Mouse (Mus musculus): Measurements from ENCODE around the gene Ly6g5b. TPM values are rescaled to one million over a fixed set of nuclear protein-coding genes. Genes with fewer than 3 reads are reported as not detected.

Ly6g5b gene
- polyA plus RNA-seq, 1 experiment from 2014 or later, result 0.48 TPM

Other genes starting within 250 kb of the Ly6g5b start
- gene Zbtb12, start 235.9 kb downstream of the Ly6g5b start, polyA plus RNA-seq (2015; fragmentation: Nextera tagmentation; extraction: Ambion mirVana), result 6.0 and 6.9 TPM in 2 replicates
- gene Gm20547, start 233.4 kb downstream of the Ly6g5b start, polyA plus RNA-seq (2015; fragmentation: Nextera tagmentation; extraction: Ambion mirVana), result not detected in 2 replicates
- gene C2, start 217.2 kb downstream of the Ly6g5b start, polyA plus RNA-seq (2015; fragmentation: Nextera tagmentation; extraction: Ambion mirVana), result 4.2 and 4.8 TPM in 2 replicates
- 59.7 and 73.8 TPM in 2 replicates for gene Ehmt2, start 217.0 kb downstream of the Ly6g5b start, polyA plus RNA-seq (2015; fragmentation: Nextera tagmentation; extraction: Ambion mirVana)
- gene Slc44a4, start 201.0 kb downstream of the Ly6g5b start, polyA plus RNA-seq (2015; fragmentation: Nextera tagmentation; extraction: Ambion mirVana), result 0.10 TPM in 1 of 2 replicates, not detected in the other
- gene Neu1, start 184.2 kb downstream of the Ly6g5b start, polyA plus RNA-seq (2015; fragmentation: Nextera tagmentation; extraction: Ambion mirVana), result 40.7 and 44.0 TPM in 2 replicates
- 0.79 and 1.4 TPM in 2 replicates for gene Hspa1b, start 156.2 kb downstream of the Ly6g5b start, polyA plus RNA-seq (2015; fragmentation: Nextera tagmentation; extraction: Ambion mirVana)
- not detected in 2 replicates for gene Gm20481, start 145.5 kb downstream of the Ly6g5b start, polyA plus RNA-seq (2015; fragmentation: Nextera tagmentation; extraction: Ambion mirVana)
- 13.8 and 15.5 TPM in 2 replicates for gene Hspa1a, start 143.3 kb downstream of the Ly6g5b start, polyA plus RNA-seq (2015; fragmentation: Nextera tagmentation; extraction: Ambion mirVana)
- 0.58 and 0.76 TPM in 2 replicates for gene Hspa1l, start 142.7 kb downstream of the Ly6g5b start, polyA plus RNA-seq (2015; fragmentation: Nextera tagmentation; extraction: Ambion mirVana)
- gene Lsm2, start 133.6 kb downstream of the Ly6g5b start, polyA plus RNA-seq (2015; fragmentation: Nextera tagmentation; extraction: Ambion mirVana), result 88.6 and 94.3 TPM in 2 replicates
- gene Vars, start 114.4 kb downstream of the Ly6g5b start, polyA plus RNA-seq (2015; fragmentation: Nextera tagmentation; extraction: Ambion mirVana), result 38.5 and 45.0 TPM in 2 replicates
- gene Vwa7, start 98.8 kb downstream of the Ly6g5b start, polyA plus RNA-seq (2015; fragmentation: Nextera tagmentation; extraction: Ambion mirVana), result 0.25 and 0.59 TPM in 2 replicates
- gene Sapcd1, start 87.4 kb downstream of the Ly6g5b start, polyA plus RNA-seq (2015; fragmentation: Nextera tagmentation; extraction: Ambion mirVana), result 3.2 and 4.4 TPM in 2 replicates
- 1.6 and 2.0 TPM in 2 replicates for gene Msh5, start 68.7 kb downstream of the Ly6g5b start, polyA plus RNA-seq (2015; fragmentation: Nextera tagmentation; extraction: Ambion mirVana)
- gene Clic1, start 65.5 kb downstream of the Ly6g5b start, polyA plus RNA-seq (2015; fragmentation: Nextera tagmentation; extraction: Ambion mirVana), result 72.4 and 75.0 TPM in 2 replicates
- gene Ddah2, start 56.4 kb downstream of the Ly6g5b start, polyA plus RNA-seq (2015; fragmentation: Nextera tagmentation; extraction: Ambion mirVana), result 173 and 187 TPM in 2 replicates
- not detected in 2 replicates for gene Ly6g6c, start 50.0 kb downstream of the Ly6g5b start, polyA plus RNA-seq (2015; fragmentation: Nextera tagmentation; extraction: Ambion mirVana)
- 0.19 and 0.22 TPM in 2 replicates for gene Mpig6b, start 49.2 kb downstream of the Ly6g5b start, polyA plus RNA-seq (2015; fragmentation: Nextera tagmentation; extraction: Ambion mirVana)
- gene Ly6g6e, start 38.5 kb downstream of the Ly6g5b start, polyA plus RNA-seq (2015; fragmentation: Nextera tagmentation; extraction: Ambion mirVana), result 0.52 and 1.2 TPM in 2 replicates
- 0.81 and 1.9 TPM in 2 replicates for gene Ly6g6d, start 37.4 kb downstream of the Ly6g5b start, polyA plus RNA-seq (2015; fragmentation: Nextera tagmentation; extraction: Ambion mirVana)
- gene Ly6g6f, start 29.8 kb downstream of the Ly6g5b start, polyA plus RNA-seq (2015; fragmentation: Nextera tagmentation; extraction: Ambion mirVana), result 0.31 TPM in 1 of 2 replicates, not detected in the other
- 114 and 120 TPM in 2 replicates for gene Abhd16a, start 26.2 kb downstream of the Ly6g5b start, polyA plus RNA-seq (2015; fragmentation: Nextera tagmentation; extraction: Ambion mirVana)
- not detected in 2 replicates for gene Ly6g5c, start 7.1 kb downstream of the Ly6g5b start, polyA plus RNA-seq (2015; fragmentation: Nextera tagmentation; extraction: Ambion mirVana)
- gene Gpank1, start 6.0 kb upstream of the Ly6g5b start, polyA plus RNA-seq (2015; fragmentation: Nextera tagmentation; extraction: Ambion mirVana), result 15.3 and 17.2 TPM in 2 replicates
- 377 and 395 TPM in 2 replicates for gene Csnk2b, start 6.6 kb upstream of the Ly6g5b start, polyA plus RNA-seq (2015; fragmentation: Nextera tagmentation; extraction: Ambion mirVana)
- 9.6 and 11.8 TPM in 2 replicates for gene D17H6S53E, start 10.9 kb upstream of the Ly6g5b start, polyA plus RNA-seq (2015; fragmentation: Nextera tagmentation; extraction: Ambion mirVana)
- 0.21 TPM in 1 of 2 replicates, not detected in the other for gene Apom, start 16.6 kb upstream of the Ly6g5b start, polyA plus RNA-seq (2015; fragmentation: Nextera tagmentation; extraction: Ambion mirVana)
- 51.1 and 58.5 TPM in 2 replicates for gene Bag6, start 19.8 kb upstream of the Ly6g5b start, polyA plus RNA-seq (2015; fragmentation: Nextera tagmentation; extraction: Ambion mirVana)
- 109 and 138 TPM in 2 replicates for gene Prrc2a, start 49.5 kb upstream of the Ly6g5b start, polyA plus RNA-seq (2015; fragmentation: Nextera tagmentation; extraction: Ambion mirVana)
- 15.4 and 15.5 TPM in 2 replicates for gene Aif1, start 60.6 kb upstream of the Ly6g5b start, polyA plus RNA-seq (2015; fragmentation: Nextera tagmentation; extraction: Ambion mirVana)
- gene Lst1, start 73.0 kb upstream of the Ly6g5b start, polyA plus RNA-seq (2015; fragmentation: Nextera tagmentation; extraction: Ambion mirVana), result 10.1 and 10.9 TPM in 2 replicates
- gene Ltb, start 79.0 kb upstream of the Ly6g5b start, polyA plus RNA-seq (2015; fragmentation: Nextera tagmentation; extraction: Ambion mirVana), result 1.4 and 1.6 TPM in 2 replicates
- gene Tnf, start 86.6 kb upstream of the Ly6g5b start, polyA plus RNA-seq (2015; fragmentation: Nextera tagmentation; extraction: Ambion mirVana), result 0.12 TPM in 1 of 2 replicates, not detected in the other
- 0.71 and 1.0 TPM in 2 replicates for gene Lta, start 89.9 kb upstream of the Ly6g5b start, polyA plus RNA-seq (2015; fragmentation: Nextera tagmentation; extraction: Ambion mirVana)
- 0.46 and 0.48 TPM in 2 replicates for gene Gm16181, start 105.4 kb upstream of the Ly6g5b start, polyA plus RNA-seq (2015; fragmentation: Nextera tagmentation; extraction: Ambion mirVana)
- gene Atp6v1g2, start 118.2 kb upstream of the Ly6g5b start, polyA plus RNA-seq (2015; fragmentation: Nextera tagmentation; extraction: Ambion mirVana), result 210 and 227 TPM in 2 replicates
- gene Nfkbil1, start 120.4 kb upstream of the Ly6g5b start, polyA plus RNA-seq (2015; fragmentation: Nextera tagmentation; extraction: Ambion mirVana), result 12.5 and 13.2 TPM in 2 replicates
- gene Ddx39b, start 126.3 kb upstream of the Ly6g5b start, polyA plus RNA-seq (2015; fragmentation: Nextera tagmentation; extraction: Ambion mirVana), result 251 and 271 TPM in 2 replicates
- gene H2-D1, start 147.3 kb upstream of the Ly6g5b start, polyA plus RNA-seq (2015; fragmentation: Nextera tagmentation; extraction: Ambion mirVana), result 158 and 172 TPM in 2 replicates
- 0.65 and 1.1 TPM in 2 replicates for gene H2-Q1, start 205.0 kb upstream of the Ly6g5b start, polyA plus RNA-seq (2015; fragmentation: Nextera tagmentation; extraction: Ambion mirVana)
- gene H2-Q2, start 226.8 kb upstream of the Ly6g5b start, polyA plus RNA-seq (2015; fragmentation: Nextera tagmentation; extraction: Ambion mirVana), result 9.1 and 10.5 TPM in 2 replicates

Measured in neural tube, postnatal 0 days (tissue).